Comparison of ENCODE assay signal across 8 mouse cellular contexts in genomic region chr8:22059153-22059738, GRCm38 (mm10). TPM values are rescaled to one million over a fixed set of nuclear protein-coding genes. Genes with fewer than 3 reads are reported as not detected.
A peak's percentile ranks its signal among the peaks of the same experiment; 100 is the strongest.
DNase-seq lines count a peak whose midpoint lies in the region; ATAC-seq lines count a peak whose summit lies in the region.

No protein-coding gene starts in this region.

- WGBS in lung, embryonic 16.5 days: 45% methylated on average over 11 of the region's 11 CpGs
- WGBS in limb, embryonic 15.5 days: 44% methylated on average over 11 of the region's 11 CpGs

- H3K9ac ChIP-seq in lung, embryonic 16.5 days (ENCODE audit: low read length): peak overlapping the region; percentile 73
- H3K9ac ChIP-seq in limb, embryonic 15.5 days: no peak overlapping the region

- peak overlapping the region; percentile 81 for H3K4me3 ChIP-seq in lung, embryonic 16.5 days (ENCODE audit: low read length)
- H3K4me3 ChIP-seq in limb, embryonic 15.5 days: peak overlapping the region; percentile 72

- H3K4me1 ChIP-seq in lung, embryonic 16.5 days (replicated peaks; ENCODE audit: control insufficient read depth, insufficient read depth, low read length): 0 out of 2 replicates have a peak, but pooled peaks cover 5% of the 10 kb centered on the region
- peaks cover 6% of the 10 kb centered on the region for H3K4me1 ChIP-seq in limb, embryonic 15.5 days

- peak overlapping the region; percentile 98 for H3K4me2 ChIP-seq in lung, embryonic 16.5 days (ENCODE audit: low read depth, low read length)
- H3K4me2 ChIP-seq in limb, embryonic 15.5 days: peak overlapping the region; percentile 97

- no peak overlapping the region for H3K27ac ChIP-seq in lung, embryonic 16.5 days (ENCODE audit: low read length)
- no peak overlapping the region for H3K27ac ChIP-seq in limb, embryonic 15.5 days

- no peak for DNase-seq in lung, postnatal 14 days
- peak; percentile 3 for DNase-seq in splenic B cell, adult 2 months (ENCODE audit: low read depth, low spot score)
- DNase-seq in spleen, postnatal 36 days (ENCODE audit: low spot score in 2 of 2): no peak
- no peak for DNase-seq in cerebellum, adult 18-20 months
- DNase-seq in left cerebral cortex, adult 9 months (ENCODE audit: low spot score in 2 of 2): no peak

- peaks cover 18% of the 10 kb centered on the region for H3K27me3 ChIP-seq in lung, embryonic 16.5 days (ENCODE audit: control insufficient read depth, insufficient read depth, low read depth, low read length)
- peaks cover 33% of the 10 kb centered on the region for H3K27me3 ChIP-seq in limb, embryonic 15.5 days
- peaks cover 4% of the 10 kb centered on the region; the same call in 1 of the 2 replicates for H3K27me3 ChIP-seq in splenic B cell, adult 2 months (ENCODE audit: control insufficient read depth, insufficient read depth, low read length, poor library complexity, severe bottlenecking)

- H3K36me3 ChIP-seq in lung, embryonic 16.5 days (ENCODE audit: control insufficient read depth, insufficient read depth, low read length): peaks cover 5% of the 10 kb centered on the region; the same call in 1 of the 2 replicates
- peaks cover 20% of the 10 kb centered on the region for H3K36me3 ChIP-seq in limb, embryonic 15.5 days
- H3K36me3 ChIP-seq in splenic B cell, adult 2 months (ENCODE audit: control insufficient read depth, insufficient read depth, low read length, poor library complexity, severe bottlenecking): peaks cover 2% of the 10 kb centered on the region; the same call in 1 of the 2 replicates

- no peak for ATAC-seq in lung, embryonic 16.5 days (ENCODE audit: low read depth)
- peak; percentile 5; the same call in 1 of the 2 replicates for ATAC-seq in erythroid progenitor cell, adult 5-6 weeks (replicated peaks; ENCODE audit: low FRiP score, poor library complexity, severe bottlenecking)
- no peak for ATAC-seq in limb, embryonic 15.5 days (ENCODE audit: insufficient number of reproducible peaks, low FRiP score, low TSS enrichment, low read depth)

- H3K9me3 ChIP-seq in lung, embryonic 16.5 days (ENCODE audit: control insufficient read depth, low read length): no peaks in the 10 kb centered on the region
- H3K9me3 ChIP-seq in limb, embryonic 15.5 days: no peaks in the 10 kb centered on the region

RNA-seq across cellular contexts. Expression of gene Atp7b, which starts 0.9 kb away (rescaled TPM):
- 2.6 and 3.0 TPM in 2 replicates for polyA plus RNA-seq in lung, embryonic 16.5 days (2015; fragmentation: Nextera tagmentation; extraction: Ambion mirVana)
- total RNA-seq in erythroid progenitor cell, adult 5-6 weeks (2015; ENCODE audit: low replicate concordance): 8.6 and 11.3 TPM in 2 replicates
- 4.5 and 8.5 TPM in 2 replicates for total RNA-seq in erythroid progenitor cell, adult 5-6 weeks (2017; ENCODE audit: low replicate concordance)
- polyA plus RNA-seq in limb, embryonic 15.5 days (2015; fragmentation: Nextera tagmentation; extraction: Ambion mirVana): 0.27 and 0.29 TPM in 2 replicates

RNA-seq across cellular contexts. Expression of gene Alg11, which starts 1.3 kb away (rescaled TPM):
- 27.9 and 30.1 TPM in 2 replicates for polyA plus RNA-seq in lung, embryonic 16.5 days (2015; fragmentation: Nextera tagmentation; extraction: Ambion mirVana)
- total RNA-seq in erythroid progenitor cell, adult 5-6 weeks (2015; ENCODE audit: low replicate concordance): 3.2 and 5.4 TPM in 2 replicates
- total RNA-seq in erythroid progenitor cell, adult 5-6 weeks (2017; ENCODE audit: low replicate concordance): 4.7 and 28.4 TPM in 2 replicates
- 32.6 and 35.6 TPM in 2 replicates for polyA plus RNA-seq in limb, embryonic 15.5 days (2015; fragmentation: Nextera tagmentation; extraction: Ambion mirVana)
